Mouse (Mus musculus) CD8-positive naive resting alpha-beta T cell, adult 57 days (primary cell): ENCODE data around the gene Cyp1a2. TPM values are rescaled to one million over a fixed set of nuclear protein-coding genes. Genes with fewer than 3 reads are reported as not detected.

Experiments used
- total RNA-seq: library from RNA; stranded (reverse); gene quantifications from one replicate; pipeline ENCODE4 v1.2.4, GENCODE M21; 2023

Cyp1a2 gene
- total RNA-seq, result not detected

DNA sequence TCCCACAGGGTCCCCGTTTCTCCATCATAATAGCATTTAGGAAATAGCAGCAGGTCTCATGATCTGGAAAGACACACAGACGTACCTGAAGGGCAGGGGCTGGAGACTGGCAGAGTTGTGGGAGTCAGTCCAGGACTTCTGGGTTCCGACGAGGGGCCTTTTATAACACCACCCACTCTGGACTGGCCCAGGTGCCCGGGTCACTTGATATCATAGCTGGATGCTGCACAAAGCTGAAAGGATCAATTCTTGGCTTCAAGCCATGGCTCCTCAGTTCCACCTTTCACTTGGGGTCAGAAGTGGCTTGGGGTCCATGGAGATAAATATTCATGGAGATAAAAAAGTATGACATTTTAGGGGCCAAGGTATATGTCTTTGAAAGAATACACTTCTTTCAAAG lies at the start of gene Cyp1a2:
Gene Cyp1a2 (minus strand): TSS at position 184 of the 400 bp plus-strand sequence.

DNA sequence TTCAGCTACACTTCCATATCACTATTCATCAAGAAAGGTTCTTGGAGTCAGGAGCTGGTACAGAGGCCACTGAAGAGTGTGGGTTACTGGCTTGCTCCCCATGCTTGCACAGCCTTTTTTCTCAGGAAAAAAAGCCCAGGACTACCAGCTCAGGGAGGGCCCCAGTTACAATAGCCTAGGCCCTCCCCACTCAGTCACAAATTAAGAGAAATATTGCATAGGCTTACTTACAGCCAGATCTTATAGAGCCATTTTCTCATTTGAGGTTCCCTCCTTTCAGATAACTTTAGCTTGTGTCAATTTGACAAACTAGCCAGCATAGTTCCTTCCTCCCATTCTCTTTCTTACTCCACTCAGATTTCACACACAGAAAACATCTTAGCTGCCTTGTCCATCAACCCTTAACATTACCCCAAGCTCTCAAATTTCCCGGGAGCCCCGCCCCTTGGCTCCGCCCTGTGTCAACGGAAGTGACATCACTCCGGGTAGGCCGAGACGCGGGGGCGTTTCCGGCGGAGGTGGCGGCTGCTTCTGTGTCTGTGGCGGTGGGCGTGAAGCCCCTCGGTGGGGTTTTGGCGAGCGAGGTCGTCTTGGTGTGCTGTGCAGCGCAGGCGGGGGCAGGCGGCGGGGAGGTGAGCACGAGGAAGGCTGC lies 24.7 kb upstream of the Cyp1a2 start, which contains the start of gene Edc3:
Gene Edc3 (plus strand): TSS at position 473 of the 652 bp plus-strand sequence.

DNA sequence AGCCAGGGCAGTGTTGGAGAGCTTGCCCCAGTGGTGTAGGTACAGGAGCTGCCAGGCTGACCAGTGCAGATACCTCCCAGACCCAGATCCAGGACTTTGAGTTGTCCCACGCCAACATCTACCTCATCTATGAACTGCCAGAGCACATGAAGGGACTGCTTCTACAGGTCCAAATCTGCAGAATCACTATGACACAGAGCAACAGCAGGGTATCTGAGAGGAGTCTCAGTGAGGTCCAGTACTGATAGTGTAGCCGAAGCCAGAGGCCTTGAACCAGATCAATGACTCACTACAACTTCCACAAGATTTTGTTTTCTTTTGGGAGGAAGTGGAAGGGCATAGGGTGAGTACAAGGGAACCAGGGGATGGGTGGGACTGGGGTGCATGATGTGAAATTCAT lies 4.2 kb upstream of the Cyp1a2 start, which contains the start of gene Cyp1a1:
Gene Cyp1a1 (plus strand): TSS at position 178 of the 400 bp plus-strand sequence.

DNA sequence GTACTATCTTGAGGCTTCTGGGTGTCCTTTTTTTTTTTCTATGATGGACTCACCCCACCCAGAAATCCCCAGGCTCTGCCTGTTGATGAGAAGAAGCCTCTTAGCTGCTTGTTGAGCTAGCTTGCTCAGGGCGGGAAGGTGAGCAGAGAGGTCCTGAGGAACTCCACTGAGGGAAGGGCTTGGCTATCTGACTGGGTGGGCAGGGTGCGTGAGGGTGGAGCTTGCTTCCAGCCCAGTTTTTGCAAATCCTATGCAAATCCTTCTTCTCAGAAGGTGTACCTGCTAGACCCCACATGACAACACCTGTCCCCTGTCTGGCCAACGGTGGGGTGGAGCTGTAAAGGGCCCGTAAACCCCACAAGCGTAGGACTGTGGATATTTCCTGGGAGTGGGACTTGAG lies 30.2 kb downstream of the Cyp1a2 start, which contains the start of gene Csk:
Gene Csk (minus strand): TSS at position 349 of the 400 bp plus-strand sequence.

Other genes with a start within 250 kb of the Cyp1a2 start
- gene Ppcdc, start 243.6 kb downstream of the Cyp1a2 start, total RNA-seq, result 65.5 TPM
- not detected for gene Scamp5, start 215.6 kb downstream of the Cyp1a2 start, total RNA-seq
- not detected for gene Rpp25, start 179.7 kb downstream of the Cyp1a2 start, total RNA-seq
- 82.0 TPM for gene Cox5a, start 162.4 kb downstream of the Cyp1a2 start, total RNA-seq
- 15.9 TPM for gene Fam219b, start 146.2 kb downstream of the Cyp1a2 start, total RNA-seq
- gene Mpi, start 130.9 kb downstream of the Cyp1a2 start, total RNA-seq, result 5.7 TPM
- 64.9 TPM for gene Scamp2, start 122.8 kb downstream of the Cyp1a2 start, total RNA-seq
- 56.8 TPM for gene Ulk3, start 94.3 kb downstream of the Cyp1a2 start, total RNA-seq
- not detected for gene Cplx3, start 77.4 kb downstream of the Cyp1a2 start, total RNA-seq
- gene Lman1l, start 62.9 kb downstream of the Cyp1a2 start, total RNA-seq, result 2.6 TPM
- gene Csk, start 30.1 kb downstream of the Cyp1a2 start, total RNA-seq, result 295 TPM
- not detected for gene Cyp1a1, start 4.2 kb upstream of the Cyp1a2 start, total RNA-seq
- gene Edc3, start 24.8 kb upstream of the Cyp1a2 start, total RNA-seq, result 19.6 TPM
- gene Clk3, start 82.2 kb upstream of the Cyp1a2 start, total RNA-seq, result 183 TPM
- gene Arid3b, start 153.1 kb upstream of the Cyp1a2 start, total RNA-seq, result 83.7 TPM
- 75.9 TPM for gene Ubl7, start 227.3 kb upstream of the Cyp1a2 start, total RNA-seq